Mouse (Mus musculus) cortical plate, adult 2 months (tissue): ENCODE measurements around the gene Acvr1. TPM values are rescaled to one million over a fixed set of nuclear protein-coding genes. Genes with fewer than 3 reads are reported as not detected.
A peak's percentile ranks its signal among the peaks of the same experiment; 100 is the strongest.

Source experiments
- H3K27ac ChIP-seq: fragments of 200-500 bp; 2 replicates; pipeline ENCODE4 v1.5.1; 2012; ENCODE audit warnings: low read length, control low read depth, inconsistent platforms; ENCODE audit not compliant: insufficient read depth
- H3K4me1 ChIP-seq: fragments of 200-500 bp; 2 replicates; pipeline ENCODE4 v1.6.1; 2011; ENCODE audit warnings: low read length; ENCODE audit not compliant: control insufficient read depth, insufficient read depth
- H3K4me3 ChIP-seq: fragments of 200-500 bp; 2 replicates; pipeline ENCODE4 v1.5.1; 2011; ENCODE audit warnings: mild to moderate bottlenecking, low read length, control low read depth; ENCODE audit not compliant: insufficient read depth
- CTCF ChIP-seq: fragments of 200-500 bp; IDR thresholded peaks from 2 replicates; pipeline ENCODE4 v1.5.1; 2011; ENCODE audit warnings: mild to moderate bottlenecking, control low read depth, low read length; ENCODE audit not compliant: insufficient read depth; ENCODE audit errors: extremely low read depth
- POLR2A ChIP-seq: fragments of 200-500 bp; IDR thresholded peaks from 2 replicates; pipeline ENCODE4 v1.6.1; 2011; ENCODE audit warnings: mild to moderate bottlenecking, low read length, control low read depth; ENCODE audit not compliant: insufficient read depth; ENCODE audit errors: extremely low read depth
- polyA plus RNA-seq: library from polyadenylated mRNA; depleted of rRNA; stranded (reverse); fragments of >200 nt; gene quantifications from 2 replicates; pipeline ENCODE4 v1.2.3, GENCODE M21; 2012

Acvr1 gene
- polyA plus RNA-seq, 1 experiment: 19.5 TPM

DNA sequence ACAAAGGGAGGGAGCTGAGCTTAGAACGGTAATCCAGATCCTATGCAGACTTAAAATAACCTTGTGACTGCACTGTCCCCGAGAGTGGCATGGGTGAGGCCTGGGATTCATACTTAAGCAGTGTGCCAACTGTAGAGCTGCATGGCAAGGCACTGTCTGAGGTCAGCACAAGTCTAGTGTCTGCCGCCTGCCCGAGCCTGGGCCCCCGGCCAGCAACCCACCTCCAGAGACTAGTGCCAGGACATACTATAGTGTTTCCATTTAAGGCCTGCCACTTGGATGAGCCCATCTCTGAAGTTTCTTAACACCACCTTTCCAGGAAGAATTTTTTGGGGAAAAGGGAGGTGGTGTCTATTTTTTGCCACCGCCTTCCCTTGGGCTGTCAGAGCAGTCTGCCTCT, 1.7 kb downstream of the Acvr1 start:
- Histone ChIP-seq H3K27ac (no peak overlapping the region), H3K4me3 (peak overlapping the region; percentile 74), H3K4me1 (peaks cover 6% of the 10 kb centered on the region)
- TF ChIP-seq CTCF: no peak
- no peak for TF ChIP-seq POLR2A

DNA sequence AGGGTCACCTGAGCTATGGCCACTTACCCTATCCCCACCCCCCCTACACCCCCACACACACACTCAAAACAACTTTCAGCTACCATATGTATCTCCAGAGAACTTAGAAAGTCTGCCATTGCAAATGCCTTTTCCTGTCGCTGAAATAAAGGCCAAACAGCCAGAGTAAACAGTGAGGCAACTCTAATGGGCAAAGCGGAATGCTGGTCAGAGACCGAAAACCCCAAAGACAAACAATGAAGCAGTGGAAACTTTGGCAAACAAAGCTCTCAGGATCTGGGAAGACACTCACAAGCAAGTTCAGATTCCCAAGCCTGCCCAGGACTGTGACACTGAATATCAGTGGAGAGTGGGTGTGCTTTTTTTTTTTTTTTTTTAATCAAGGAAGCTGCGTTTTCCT, 4.8 kb downstream of the Acvr1 start:
- Histone ChIP-seq H3K27ac (no peak overlapping the region), H3K4me1 (peaks cover 4% of the 10 kb centered on the region), H3K4me3 (no peak overlapping the region)
- no peak for TF ChIP-seq CTCF
- no peak for TF ChIP-seq POLR2A

DNA sequence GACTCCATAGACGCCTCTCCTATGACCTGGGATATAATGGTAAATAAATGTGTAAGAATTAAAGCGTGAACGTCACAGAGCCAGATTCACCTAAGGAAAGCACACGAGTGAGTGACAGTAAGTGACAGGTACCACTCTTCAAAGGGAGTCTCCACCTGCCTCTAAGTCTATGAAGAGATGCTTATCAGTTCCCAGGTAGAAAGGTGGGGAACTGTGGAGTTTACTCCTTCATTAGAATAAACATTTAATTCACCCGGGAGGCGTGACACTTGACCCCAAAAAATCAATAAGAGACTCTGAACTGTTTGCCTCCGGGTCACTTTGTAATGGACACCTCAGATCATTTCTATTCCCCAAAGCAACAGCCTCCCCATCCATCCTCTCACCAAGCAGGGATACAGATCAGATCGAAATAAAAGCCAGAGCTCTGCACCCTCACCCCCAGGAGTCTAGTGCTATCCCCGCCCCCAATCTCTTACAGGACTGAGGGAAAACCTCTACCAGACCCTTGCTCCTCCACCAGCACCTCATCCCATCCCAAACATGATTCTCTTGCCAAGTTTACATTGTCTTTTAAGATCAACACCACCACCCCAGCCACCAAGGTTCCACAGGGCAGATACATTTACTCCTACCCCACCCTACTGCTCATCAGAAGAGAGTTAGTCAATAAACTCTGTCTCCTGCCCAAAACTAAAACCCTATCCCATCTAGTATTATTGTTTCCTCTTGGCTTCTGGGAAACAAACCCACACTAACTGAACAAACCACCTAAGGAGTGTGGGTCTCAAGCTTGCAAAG, 9.7 kb downstream of the Acvr1 start:
- no peak overlapping the region for H3K4me3 ChIP-seq
- no peak overlapping the region for H3K27ac ChIP-seq
- no peaks in the 10 kb centered on the region; the same call in 1 of the 2 replicates for H3K4me1 ChIP-seq
- no peak for TF ChIP-seq CTCF
- no peak for TF ChIP-seq POLR2A

DNA sequence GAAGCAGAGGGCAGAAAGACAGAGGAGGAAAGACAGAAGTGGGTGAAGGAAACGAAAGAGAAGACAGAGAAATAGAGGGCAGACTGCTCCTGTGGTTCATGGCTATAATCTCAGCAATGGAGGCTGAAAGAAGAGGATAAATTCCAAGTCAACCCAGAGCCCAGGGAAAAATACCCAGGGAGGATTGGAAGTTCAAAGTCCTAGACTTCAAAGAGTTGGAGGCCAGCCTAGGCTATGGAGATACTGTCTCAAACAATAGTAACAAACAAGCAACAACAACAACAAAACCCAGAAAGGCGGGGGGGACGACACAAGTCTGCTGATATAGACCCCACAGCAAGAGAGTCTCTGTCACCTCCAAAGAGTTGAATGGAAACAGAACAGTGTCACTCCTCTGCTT, 14.7 kb downstream of the Acvr1 start:
- no peak overlapping the region for H3K4me3 ChIP-seq

DNA sequence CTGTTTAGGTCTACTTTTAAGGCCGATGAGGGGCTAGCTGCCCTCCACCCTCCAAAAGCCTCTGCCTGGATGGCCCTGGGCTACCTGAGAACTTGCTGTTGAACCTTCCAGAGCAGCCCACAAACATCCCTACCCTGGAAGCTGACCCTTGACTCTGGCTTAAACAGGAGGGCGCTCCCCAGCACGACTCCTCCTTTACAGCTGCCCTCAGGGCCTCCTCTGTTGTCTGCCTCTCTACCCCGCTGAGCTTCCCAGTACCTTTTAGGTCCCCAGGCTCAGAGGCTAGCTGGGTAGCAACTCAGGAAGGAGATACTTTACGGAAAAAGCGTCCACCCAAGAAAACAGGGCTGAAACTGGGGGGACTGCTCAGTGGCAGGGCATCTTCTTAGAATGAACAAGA, 15.1 kb downstream of the Acvr1 start:
- no peak overlapping the region for H3K4me3 ChIP-seq
- no peaks in the 10 kb centered on the region; the same call in 1 of the 2 replicates for H3K4me1 ChIP-seq
- no peak for TF ChIP-seq CTCF
- TF ChIP-seq POLR2A: no peak
- no peak overlapping the region for H3K27ac ChIP-seq

More for the DNA sequence above, 14.7 kb downstream of the Acvr1 start:
- H3K27ac ChIP-seq: no peak overlapping the region
- H3K4me1 ChIP-seq: no peaks in the 10 kb centered on the region; the same call in 1 of the 2 replicates
- TF ChIP-seq CTCF (no peak), POLR2A (no peak)

DNA sequence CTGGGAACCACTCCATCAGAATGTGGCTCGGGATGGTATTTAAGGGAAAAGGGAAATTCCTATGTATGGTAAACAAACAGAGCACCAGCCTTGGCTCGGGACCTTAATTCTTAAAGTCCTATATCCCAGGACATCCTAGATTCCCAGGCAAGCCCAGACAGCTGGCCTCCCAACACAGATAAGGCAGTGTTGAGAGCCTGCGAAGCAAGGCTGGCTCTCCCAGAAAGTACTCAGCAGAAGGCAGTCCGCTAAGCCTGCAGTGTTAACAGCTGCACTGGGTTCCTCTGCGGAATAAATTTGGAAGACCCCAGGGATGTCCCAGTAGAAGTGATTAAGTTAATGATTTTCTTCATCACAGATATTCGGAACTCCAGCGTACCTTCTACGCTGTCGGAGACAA, 16.5 kb downstream of the Acvr1 start:
- TF ChIP-seq CTCF: no peak
- no peak for TF ChIP-seq POLR2A
- peaks cover 1% of the 10 kb centered on the region; the same call in 1 of the 2 replicates for H3K4me1 ChIP-seq

DNA sequence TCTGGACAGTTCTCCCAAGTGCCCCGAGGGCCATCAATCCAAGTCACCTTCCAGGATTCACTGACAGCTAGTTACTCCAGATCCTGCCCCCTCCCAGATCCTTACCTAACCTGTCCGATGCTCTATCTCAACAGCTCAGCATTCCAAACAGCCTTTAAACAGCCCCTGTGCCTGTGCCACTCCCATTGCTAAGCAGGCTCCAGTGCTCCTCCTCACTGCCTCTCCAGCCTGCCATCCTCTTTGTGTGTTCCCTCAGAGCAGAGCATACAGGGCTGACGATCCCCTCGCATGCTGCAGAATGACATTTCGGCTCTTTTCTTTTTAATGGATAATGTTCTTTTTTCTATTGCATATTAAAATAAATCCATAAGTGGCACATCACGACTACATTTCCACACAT, 17.0 kb downstream of the Acvr1 start:
- peaks cover 1% of the 10 kb centered on the region; the same call in 1 of the 2 replicates for H3K4me1 ChIP-seq
- H3K4me3 ChIP-seq: no peak overlapping the region
- H3K27ac ChIP-seq: no peak overlapping the region
- TF ChIP-seq CTCF: no peak
- TF ChIP-seq POLR2A: no peak

More for the DNA sequence above, 16.5 kb downstream of the Acvr1 start:
- Histone ChIP-seq H3K27ac (no peak overlapping the region), H3K4me3 (no peak overlapping the region)

DNA sequence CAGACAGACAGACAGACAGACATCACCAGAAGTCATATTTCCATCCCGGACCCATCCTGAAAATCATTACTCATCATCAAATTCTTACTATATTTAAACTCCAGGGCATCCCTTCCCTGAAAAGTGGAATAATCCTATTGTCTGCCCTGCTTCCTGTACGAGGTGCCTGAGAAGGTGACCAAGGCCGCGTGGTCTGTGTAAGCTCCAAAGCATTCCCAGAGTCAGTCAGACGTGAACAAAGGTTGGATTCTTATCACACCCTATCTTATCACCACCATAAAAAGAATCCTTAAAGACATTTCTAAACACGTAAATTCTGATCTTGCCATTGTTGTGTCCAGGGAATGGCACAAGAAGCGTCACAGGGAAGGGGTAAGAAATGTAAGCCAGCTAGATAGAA, 18.0 kb downstream of the Acvr1 start:
- TF ChIP-seq POLR2A (no peak), CTCF (no peak)
- H3K27ac ChIP-seq: no peak overlapping the region
- peaks cover 1% of the 10 kb centered on the region; the same call in 1 of the 2 replicates for H3K4me1 ChIP-seq
- H3K4me3 ChIP-seq: no peak overlapping the region

DNA sequence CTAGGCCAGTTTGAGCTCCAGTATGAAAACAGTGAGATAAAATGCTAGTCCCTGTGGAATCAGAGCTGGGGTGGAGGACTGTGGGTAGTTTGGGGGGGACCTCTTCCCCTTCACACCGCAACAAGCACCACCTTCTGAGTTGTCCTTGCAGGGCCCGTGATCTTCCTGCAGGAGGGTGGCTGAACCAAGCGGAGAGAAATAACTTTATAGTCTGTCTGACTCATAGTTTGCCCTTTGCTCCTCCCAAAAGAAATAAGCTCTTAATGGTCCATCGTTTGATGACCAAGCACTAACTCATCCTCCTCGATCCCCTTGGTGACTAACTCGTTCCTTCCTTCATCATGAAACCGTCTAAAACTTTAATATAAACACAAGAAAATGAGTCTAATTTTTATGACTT, 20.7 kb downstream of the Acvr1 start:
- Histone ChIP-seq H3K27ac (no peak overlapping the region), H3K4me1 (peaks cover 6% of the 10 kb centered on the region), H3K4me3 (no peak overlapping the region)
- TF ChIP-seq POLR2A (no peak), CTCF (no peak)

DNA sequence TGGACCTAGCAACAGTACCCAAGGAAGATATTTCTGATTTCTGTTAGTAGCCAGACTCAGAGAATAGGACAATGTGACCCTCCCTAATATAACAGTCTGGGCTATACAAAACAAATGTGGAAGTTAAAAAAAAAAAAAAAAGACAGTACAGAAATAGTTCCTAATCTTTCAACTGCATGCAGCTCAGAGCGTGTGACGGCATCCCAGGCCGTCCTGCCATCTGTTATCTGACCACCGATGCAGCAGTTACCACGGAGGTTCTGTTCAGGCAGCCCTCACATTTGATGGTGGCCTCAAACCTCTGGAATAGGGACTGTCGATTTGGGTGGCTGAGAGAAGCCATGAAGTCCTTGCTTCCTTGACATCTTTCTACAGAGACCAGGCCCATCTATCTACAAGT, 22.6 kb downstream of the Acvr1 start:
- H3K4me3 ChIP-seq: no peak overlapping the region
- TF ChIP-seq CTCF (no peak), POLR2A (no peak)
- no peak overlapping the region for H3K27ac ChIP-seq
- peaks cover 10% of the 10 kb centered on the region for H3K4me1 ChIP-seq

DNA sequence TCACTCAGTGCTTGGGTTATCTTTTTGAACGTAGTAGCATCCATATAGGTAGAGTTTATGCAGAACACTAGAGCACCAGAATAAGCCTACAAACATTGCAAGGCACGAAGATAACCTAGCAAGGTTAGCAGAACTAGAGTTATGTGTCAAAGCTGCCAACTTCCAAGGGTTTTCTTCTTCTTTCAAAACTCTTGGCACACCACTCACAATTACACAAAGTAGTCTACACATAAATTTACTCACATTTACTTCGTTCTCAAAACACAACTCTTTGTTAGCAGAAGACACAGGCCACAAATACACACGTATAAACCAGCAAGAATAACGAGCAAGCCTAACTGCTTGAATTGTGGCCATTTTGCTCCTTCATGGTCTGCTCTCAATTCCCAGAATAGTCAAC, 23.7 kb downstream of the Acvr1 start:
- Histone ChIP-seq H3K27ac (no peak overlapping the region), H3K4me3 (no peak overlapping the region), H3K4me1 (peaks cover 12% of the 10 kb centered on the region)
- no peak for TF ChIP-seq POLR2A
- TF ChIP-seq CTCF: no peak
